Mouse (Mus musculus): Measurements from ENCODE around the gene Fam219a. TPM values are rescaled to one million over a fixed set of nuclear protein-coding genes. Genes with fewer than 3 reads are reported as not detected.

Gene Fam219a
- polyA plus RNA-seq, 1 experiment from 2014 or later = 1.5 TPM

DNA sequence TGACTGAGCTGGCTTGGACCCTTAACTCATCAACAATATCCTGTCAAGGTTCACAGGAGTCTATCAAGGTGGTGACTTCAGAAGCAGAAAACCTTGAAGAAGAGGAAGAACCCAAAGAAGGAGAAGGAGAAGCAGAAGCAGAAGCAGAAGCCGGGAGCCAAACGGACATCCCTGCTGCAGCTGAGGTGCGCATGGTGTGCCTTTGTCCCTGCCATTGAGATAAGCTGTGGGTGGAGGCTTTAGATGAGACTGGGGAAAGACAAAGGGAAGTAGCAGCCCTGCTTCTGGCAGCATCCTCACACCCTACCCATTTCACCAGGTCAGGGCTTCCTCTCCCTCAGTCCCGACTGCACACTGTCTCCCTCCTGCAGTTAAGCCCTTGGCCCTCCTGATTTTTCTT is 33.5 kb upstream of the Fam219a start:
- no peak for ATAC-seq (replicated peaks; ENCODE audit: extremely low read depth, insufficient read depth, low FRiP score)
- H3K27ac ChIP-seq (ENCODE audit: low read length) = no peak overlapping the region
- no peaks in the 10 kb centered on the region for H3K4me1 ChIP-seq (ENCODE audit: control insufficient read depth, insufficient read depth, low read length)
- no peaks in the 10 kb centered on the region for H3K9me3 ChIP-seq (replicated peaks; ENCODE audit: control insufficient read depth, low read length)
- H3K27me3 ChIP-seq (ENCODE audit: control insufficient read depth, insufficient read depth, low read length) = peaks cover 11% of the 10 kb centered on the region
- no peak overlapping the region for H3K9ac ChIP-seq (ENCODE audit: low read length)
- H3K4me2 ChIP-seq (ENCODE audit: low read depth, low read length) = no peak overlapping the region
- H3K4me3 ChIP-seq (ENCODE audit: low read length) = no peak overlapping the region
- 57% methylated on average over 4 of the region's 4 CpGs for WGBS
- H3K36me3 ChIP-seq (ENCODE audit: control insufficient read depth, insufficient read depth) = no peaks in the 10 kb centered on the region

DNA sequence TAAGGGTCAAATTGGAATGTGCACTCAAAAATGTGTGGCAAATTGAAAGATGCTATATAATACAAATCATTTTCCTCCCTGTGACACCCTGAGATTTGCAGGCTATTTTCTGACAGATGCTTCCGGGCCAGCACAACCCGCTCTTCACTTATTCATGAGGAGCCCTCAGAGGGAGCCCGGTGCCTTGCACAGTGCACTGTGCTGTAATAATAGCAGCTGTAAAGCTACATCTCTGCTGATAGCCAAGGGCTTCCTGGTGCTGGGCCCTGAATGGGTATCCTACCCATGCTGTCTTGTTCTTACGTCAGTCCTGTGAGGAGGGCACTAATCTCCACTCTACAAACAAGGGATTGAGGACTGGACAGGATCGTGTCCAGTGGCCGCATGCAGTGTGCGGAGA is 14.0 kb upstream of the Fam219a start:
- Histone ChIP-seq H3K36me3 (ENCODE audit: control insufficient read depth, insufficient read depth) (no peaks in the 10 kb centered on the region), H3K4me3 (ENCODE audit: low read length) (no peak overlapping the region), H3K4me2 (ENCODE audit: low read depth, low read length) (no peak overlapping the region), H3K9me3 (replicated peaks; ENCODE audit: control insufficient read depth, low read length) (no peaks in the 10 kb centered on the region), H3K27me3 (ENCODE audit: control insufficient read depth, insufficient read depth, low read length) (peaks cover 2% of the 10 kb centered on the region; the same call in 1 of the 2 replicates), H3K27ac (ENCODE audit: low read length) (no peak overlapping the region), H3K9ac (ENCODE audit: low read length) (no peak overlapping the region), H3K4me1 (ENCODE audit: control insufficient read depth, insufficient read depth, low read length) (no peaks in the 10 kb centered on the region)
- no peak for ATAC-seq (replicated peaks; ENCODE audit: extremely low read depth, insufficient read depth, low FRiP score)
- WGBS = 79% methylated on average over 7 of the region's 7 CpGs

- no peaks in the 10 kb centered on the region for H3K9me3 ChIP-seq (replicated peaks; ENCODE audit: control insufficient read depth, low read length)
- 0 out of 2 replicates have a peak overlapping the region, but pooled peaks have one; percentile 1 for H3K4me2 ChIP-seq (ENCODE audit: low read depth, low read length)
- no peaks in the 10 kb centered on the region for H3K27me3 ChIP-seq (ENCODE audit: control insufficient read depth, insufficient read depth, low read length)
- no peak overlapping the region for H3K27ac ChIP-seq (ENCODE audit: low read length)
- H3K4me3 ChIP-seq (ENCODE audit: low read length) = no peak overlapping the region
- no peaks in the 10 kb centered on the region for H3K36me3 ChIP-seq (ENCODE audit: control insufficient read depth, insufficient read depth)
- no peaks in the 10 kb centered on the region for H3K4me1 ChIP-seq (ENCODE audit: control insufficient read depth, insufficient read depth, low read length)
- no peak for ATAC-seq (replicated peaks; ENCODE audit: extremely low read depth, insufficient read depth, low FRiP score)
- H3K9ac ChIP-seq (ENCODE audit: low read length) = no peak overlapping the region
- 24% methylated on average over 6 of the region's 6 CpGs for WGBS
Observed at GRCm38 (mm10) chr4:41575914-41576313, 6.6 kb upstream of the Fam219a start.

- Histone ChIP-seq H3K27ac (ENCODE audit: low read length) (no peak overlapping the region), H3K4me1 (ENCODE audit: control insufficient read depth, insufficient read depth, low read length) (peaks cover under 1% of the 10 kb centered on the region; the same call in 1 of the 2 replicates), H3K9me3 (replicated peaks; ENCODE audit: control insufficient read depth, low read length) (no peaks in the 10 kb centered on the region), H3K4me2 (ENCODE audit: low read depth, low read length) (no peak overlapping the region), H3K27me3 (ENCODE audit: control insufficient read depth, insufficient read depth, low read length) (no peaks in the 10 kb centered on the region), H3K4me3 (ENCODE audit: low read length) (no peak overlapping the region), H3K36me3 (ENCODE audit: control insufficient read depth, insufficient read depth) (no peaks in the 10 kb centered on the region), H3K9ac (ENCODE audit: low read length) (no peak overlapping the region)
- ATAC-seq (replicated peaks; ENCODE audit: extremely low read depth, insufficient read depth, low FRiP score) = no peak
- 58% methylated on average over 4 of the region's 4 CpGs for WGBS
Observed at GRCm38 (mm10) chr4:41573492-41573891, 4.2 kb upstream of the Fam219a start.

- no peak for ATAC-seq (replicated peaks; ENCODE audit: extremely low read depth, insufficient read depth, low FRiP score)
- H3K4me3 ChIP-seq (ENCODE audit: low read length) = no peak overlapping the region
- no peaks in the 10 kb centered on the region; the same call in 1 of the 2 replicates for H3K27me3 ChIP-seq (ENCODE audit: control insufficient read depth, insufficient read depth, low read length)
- no peaks in the 10 kb centered on the region for H3K9me3 ChIP-seq (replicated peaks; ENCODE audit: control insufficient read depth, low read length)
- H3K9ac ChIP-seq (ENCODE audit: low read length) = no peak overlapping the region
- 31% methylated on average over 5 of the region's 5 CpGs for WGBS
- no peaks in the 10 kb centered on the region for H3K36me3 ChIP-seq (ENCODE audit: control insufficient read depth, insufficient read depth)
- no peak overlapping the region for H3K27ac ChIP-seq (ENCODE audit: low read length)
- no peak overlapping the region for H3K4me2 ChIP-seq (ENCODE audit: low read depth, low read length)
- H3K4me1 ChIP-seq (ENCODE audit: control insufficient read depth, insufficient read depth, low read length) = peaks cover 5% of the 10 kb centered on the region; the same call in 1 of the 2 replicates
Observed at GRCm38 (mm10) chr4:41571490-41571889, 2.2 kb upstream of the Fam219a start.

DNA sequence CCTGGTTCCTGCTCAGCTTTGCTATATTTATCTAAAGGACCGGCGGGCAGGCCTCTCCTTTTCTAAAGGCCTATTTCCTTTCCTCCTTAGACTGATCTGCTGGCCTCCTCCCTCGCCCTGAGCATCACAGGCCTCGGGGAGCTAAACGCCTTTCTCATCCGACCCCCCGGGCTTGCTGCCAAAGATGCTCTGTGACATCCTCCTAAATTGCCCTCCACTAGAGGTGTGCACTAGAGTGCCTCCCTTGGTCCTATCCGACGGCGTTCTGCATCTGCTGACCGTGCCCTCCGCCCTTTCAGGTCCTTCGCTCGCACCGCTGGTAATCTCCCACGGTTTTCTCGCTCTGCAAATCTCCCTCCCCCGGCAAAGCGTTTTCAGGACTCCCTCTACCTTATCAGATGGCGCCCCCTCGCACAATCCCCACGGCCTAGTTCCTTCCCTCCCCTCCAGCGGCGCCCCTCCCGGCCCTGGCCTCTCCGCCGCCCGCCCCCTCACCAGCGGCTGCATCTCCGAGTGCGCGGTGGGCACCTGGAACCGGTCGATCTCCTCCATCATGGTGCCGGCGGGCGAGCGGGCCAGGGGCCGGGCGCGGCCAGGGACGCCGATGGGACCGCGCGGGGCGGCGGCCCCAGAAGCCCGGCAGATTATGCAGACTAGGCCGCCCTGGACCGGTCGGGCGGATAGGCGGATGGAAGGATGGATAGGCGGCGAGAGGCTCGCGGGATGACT is 492 bp downstream of the Fam219a start:
- Histone ChIP-seq H3K36me3 (ENCODE audit: control insufficient read depth, insufficient read depth) (no peaks in the 10 kb centered on the region), H3K27ac (ENCODE audit: low read length) (peak overlapping the region; percentile 32; the same call in 1 of the 2 replicates), H3K4me3 (ENCODE audit: low read length) (peak overlapping the region; percentile 84), H3K4me1 (ENCODE audit: control insufficient read depth, insufficient read depth, low read length) (peaks cover 5% of the 10 kb centered on the region; the same call in 1 of the 2 replicates), H3K27me3 (ENCODE audit: control insufficient read depth, insufficient read depth, low read length) (no peaks in the 10 kb centered on the region; the same call in 1 of the 2 replicates), H3K4me2 (ENCODE audit: low read depth, low read length) (peak overlapping the region; percentile 88), H3K9ac (ENCODE audit: low read length) (peak overlapping the region; percentile 81), H3K9me3 (replicated peaks; ENCODE audit: control insufficient read depth, low read length) (no peaks in the 10 kb centered on the region)
- ATAC-seq (replicated peaks; ENCODE audit: extremely low read depth, insufficient read depth, low FRiP score) = peak; percentile 21
- under 1% methylated on average over 56 of the region's 58 CpGs for WGBS

GRCm38 (mm10) chr4:41568239-41568638 is 1.1 kb downstream of the Fam219a start:
- Histone ChIP-seq H3K9ac (ENCODE audit: low read length) (peak overlapping the region; percentile 81), H3K4me3 (ENCODE audit: low read length) (peak overlapping the region; percentile 84), H3K27me3 (ENCODE audit: control insufficient read depth, insufficient read depth, low read length) (no peaks in the 10 kb centered on the region; the same call in 1 of the 2 replicates), H3K36me3 (ENCODE audit: control insufficient read depth, insufficient read depth) (no peaks in the 10 kb centered on the region), H3K9me3 (replicated peaks; ENCODE audit: control insufficient read depth, low read length) (no peaks in the 10 kb centered on the region), H3K27ac (ENCODE audit: low read length) (no peak overlapping the region), H3K4me2 (ENCODE audit: low read depth, low read length) (peak overlapping the region; percentile 88), H3K4me1 (ENCODE audit: control insufficient read depth, insufficient read depth, low read length) (peaks cover 5% of the 10 kb centered on the region; the same call in 1 of the 2 replicates)
- WGBS = 12% methylated on average over 19 of the region's 19 CpGs
- ATAC-seq (replicated peaks; ENCODE audit: extremely low read depth, insufficient read depth, low FRiP score) = no peak

DNA sequence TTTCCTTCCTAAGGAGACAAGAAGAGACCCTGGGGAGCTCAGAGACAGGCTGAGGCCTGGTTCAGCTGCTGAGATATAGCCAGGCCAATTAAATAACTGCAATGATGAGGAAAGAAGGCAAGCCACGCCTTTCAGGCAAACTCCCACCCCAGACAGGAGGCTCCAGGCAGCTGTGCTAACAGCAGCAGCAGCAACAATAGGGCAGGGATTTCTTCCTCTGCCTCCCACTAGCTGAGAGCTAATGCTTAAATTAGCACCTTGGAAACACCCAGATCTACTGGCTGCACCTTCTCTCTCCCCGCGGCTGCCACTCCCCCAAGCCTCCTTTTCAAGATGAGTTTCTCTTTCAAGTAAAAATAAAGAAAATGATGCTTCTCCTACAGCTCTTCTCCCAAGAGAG is 3.2 kb downstream of the Fam219a start:
- H3K4me3 ChIP-seq (ENCODE audit: low read length) = no peak overlapping the region
- H3K9me3 ChIP-seq (replicated peaks; ENCODE audit: control insufficient read depth, low read length) = no peaks in the 10 kb centered on the region
- no peaks in the 10 kb centered on the region for H3K36me3 ChIP-seq (ENCODE audit: control insufficient read depth, insufficient read depth)
- peaks cover 5% of the 10 kb centered on the region; the same call in 1 of the 2 replicates for H3K4me1 ChIP-seq (ENCODE audit: control insufficient read depth, insufficient read depth, low read length)
- 14% methylated on average over 3 of the region's 3 CpGs for WGBS
- no peaks in the 10 kb centered on the region; the same call in 1 of the 2 replicates for H3K27me3 ChIP-seq (ENCODE audit: control insufficient read depth, insufficient read depth, low read length)
- no peak overlapping the region for H3K27ac ChIP-seq (ENCODE audit: low read length)
- H3K4me2 ChIP-seq (ENCODE audit: low read depth, low read length) = no peak overlapping the region
- ATAC-seq (replicated peaks; ENCODE audit: extremely low read depth, insufficient read depth, low FRiP score) = no peak
- no peak overlapping the region for H3K9ac ChIP-seq (ENCODE audit: low read length)

DNA sequence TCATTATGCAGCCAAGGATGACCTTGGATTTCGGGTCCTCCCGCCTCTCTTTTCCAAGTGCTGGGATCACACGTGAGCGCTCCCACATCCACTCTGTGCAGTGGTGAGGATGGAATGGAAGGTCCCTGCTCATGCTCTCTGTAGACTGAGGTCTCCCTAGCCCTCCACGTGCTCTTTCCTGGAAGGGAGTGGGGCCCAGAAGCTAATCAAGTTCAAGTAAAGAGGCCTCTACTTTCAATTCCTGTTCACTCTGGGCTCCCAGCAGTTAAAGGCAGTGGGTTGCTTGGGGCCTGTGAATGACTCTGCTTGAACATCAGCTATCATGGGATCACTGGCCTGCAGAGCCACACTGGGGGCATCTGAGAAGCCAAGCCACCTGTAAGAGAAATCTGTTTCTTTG is 6.0 kb downstream of the Fam219a start:
- H3K9me3 ChIP-seq (replicated peaks; ENCODE audit: control insufficient read depth, low read length) = no peaks in the 10 kb centered on the region
- H3K4me2 ChIP-seq (ENCODE audit: low read depth, low read length) = no peak overlapping the region
- peaks cover 3% of the 10 kb centered on the region; the same call in 1 of the 2 replicates for H3K4me1 ChIP-seq (ENCODE audit: control insufficient read depth, insufficient read depth, low read length)
- no peak overlapping the region for H3K4me3 ChIP-seq (ENCODE audit: low read length)
- H3K9ac ChIP-seq (ENCODE audit: low read length) = no peak overlapping the region
- no peaks in the 10 kb centered on the region for H3K36me3 ChIP-seq (ENCODE audit: control insufficient read depth, insufficient read depth)
- ATAC-seq (replicated peaks; ENCODE audit: extremely low read depth, insufficient read depth, low FRiP score) = no peak
- H3K27ac ChIP-seq (ENCODE audit: low read length) = no peak overlapping the region
- no peaks in the 10 kb centered on the region; the same call in 1 of the 2 replicates for H3K27me3 ChIP-seq (ENCODE audit: control insufficient read depth, insufficient read depth, low read length)
- WGBS = 85% methylated on average over 5 of the region's 5 CpGs
